Mouse (Mus musculus): ENCODE measurements around the gene Prr13.

- TF ChIP-seq POLR2A (IDR thresholded peaks at IDR 0.05; ENCODE audit: extremely low read depth, insufficient read depth, low read length) (no peak), CTCF (IDR thresholded peaks at IDR 0.05; ENCODE audit: low read depth, low read length) (no peak)
Observed at GRCm38 (mm10) chr15:102471295-102471645, 12.4 kb downstream of the Prr13 start.
